Mouse (Mus musculus): ENCODE results near the gene Mgat4a.
A peak's percentile ranks its signal among the peaks of the same experiment; 100 is the strongest.

The Mgat4a gene

DNA sequence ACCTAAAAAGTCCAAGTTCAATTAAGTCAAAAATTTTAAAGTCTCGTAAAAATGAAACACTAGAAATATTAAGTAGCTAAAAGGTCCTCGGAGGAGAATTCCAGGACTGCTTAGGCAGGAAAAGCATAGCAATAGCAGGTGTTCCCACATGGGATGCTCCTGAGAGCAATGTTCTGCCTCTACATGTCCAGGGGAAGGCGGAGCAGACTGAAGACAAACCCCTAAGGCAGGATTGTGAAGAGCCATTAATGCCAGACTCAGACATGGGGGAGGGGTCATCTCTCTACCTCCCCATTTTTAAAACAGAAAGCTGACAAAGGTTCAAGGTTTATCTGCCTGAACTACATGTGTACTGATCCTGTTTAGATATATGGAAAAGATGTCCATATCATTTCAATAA, 45.7 kb downstream of the Mgat4a start:
- no peak for DNase-seq

DNA sequence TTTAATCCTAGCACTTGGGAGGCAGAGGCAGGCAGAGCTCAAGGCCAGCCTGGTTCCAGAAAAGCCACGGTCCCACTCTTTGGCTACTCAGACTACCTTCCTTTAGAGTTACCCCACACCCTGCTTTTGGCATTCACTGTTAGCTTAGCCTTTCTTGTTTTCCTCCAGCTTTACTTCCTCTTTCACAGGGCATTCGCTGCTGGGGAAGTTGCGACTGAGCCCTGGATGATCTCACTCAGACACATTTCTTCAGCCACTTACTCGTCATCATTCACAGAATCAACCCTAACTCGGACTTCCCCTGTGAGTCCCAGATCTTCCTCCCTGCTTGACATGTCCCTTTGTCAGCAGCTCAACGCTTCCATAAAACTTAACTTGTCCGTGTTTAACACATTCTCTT, 49.1 kb downstream of the Mgat4a start:
- no peak for DNase-seq

DNA sequence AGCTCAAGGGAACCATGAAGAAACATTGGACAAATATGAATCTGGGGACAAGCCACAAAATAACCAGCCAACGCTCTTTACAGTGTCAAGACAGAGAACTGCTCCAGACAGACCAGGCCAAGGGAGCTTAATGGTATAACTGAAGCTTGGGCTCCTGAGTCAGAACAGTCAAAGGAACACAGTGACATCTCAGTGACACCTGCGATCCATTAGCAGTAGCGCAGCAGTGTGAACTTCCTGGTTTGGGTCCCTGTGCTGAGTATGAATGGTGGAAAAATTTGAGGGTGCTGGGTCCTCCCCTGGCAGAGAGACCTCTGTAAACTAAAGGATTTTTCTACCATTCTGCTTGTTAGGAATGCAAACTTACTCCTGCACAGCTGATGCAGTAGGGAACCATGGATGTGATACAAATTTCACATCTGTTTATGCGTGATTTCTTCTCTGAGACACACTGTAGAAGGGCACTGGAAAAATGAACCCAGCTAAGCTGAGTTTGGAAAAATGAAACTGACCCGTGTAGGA, 50.1 kb downstream of the Mgat4a start:
- DNase-seq, result no peak

DNA sequence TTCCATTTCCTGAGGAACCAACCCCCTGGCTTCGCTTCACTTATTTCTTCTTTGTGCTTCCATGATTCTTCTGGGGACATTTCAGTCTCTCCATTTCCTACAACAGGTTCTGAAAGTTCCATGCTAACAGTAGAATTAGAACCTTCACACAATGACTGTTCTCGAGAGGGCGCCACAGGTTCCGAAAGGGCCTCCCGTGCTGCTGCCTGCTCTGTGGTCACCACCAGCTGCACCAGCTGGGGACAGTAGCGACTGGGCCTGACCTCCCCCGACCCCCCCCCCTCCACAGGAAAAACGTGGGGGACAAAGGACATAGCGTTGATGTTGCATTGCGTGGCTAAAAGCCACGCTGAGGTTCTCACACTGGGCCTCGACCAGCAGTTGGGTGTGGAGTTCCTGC, 52.3 kb downstream of the Mgat4a start:
- DNase-seq, result no peak

DNA sequence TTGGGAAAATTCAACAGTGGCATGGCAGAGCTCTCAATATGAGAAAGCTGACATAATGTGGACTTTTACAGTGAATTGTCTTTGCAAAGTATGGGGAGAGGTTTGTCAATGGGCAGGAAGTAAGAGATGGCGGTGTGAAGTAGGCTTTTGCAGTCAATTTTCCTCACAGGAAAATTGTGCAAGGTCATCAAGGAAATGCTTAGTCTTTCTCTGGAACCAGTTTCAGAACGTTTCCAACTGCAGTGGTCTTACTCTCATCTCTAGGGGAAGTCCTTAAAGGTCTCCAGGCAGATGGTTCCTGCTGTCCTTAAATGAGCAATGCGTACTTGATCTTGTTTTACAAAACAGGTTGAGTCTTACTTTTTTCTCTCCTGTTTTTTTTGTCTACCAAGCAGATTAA, 53.8 kb downstream of the Mgat4a start:
- DNase-seq, result no peak

DNA sequence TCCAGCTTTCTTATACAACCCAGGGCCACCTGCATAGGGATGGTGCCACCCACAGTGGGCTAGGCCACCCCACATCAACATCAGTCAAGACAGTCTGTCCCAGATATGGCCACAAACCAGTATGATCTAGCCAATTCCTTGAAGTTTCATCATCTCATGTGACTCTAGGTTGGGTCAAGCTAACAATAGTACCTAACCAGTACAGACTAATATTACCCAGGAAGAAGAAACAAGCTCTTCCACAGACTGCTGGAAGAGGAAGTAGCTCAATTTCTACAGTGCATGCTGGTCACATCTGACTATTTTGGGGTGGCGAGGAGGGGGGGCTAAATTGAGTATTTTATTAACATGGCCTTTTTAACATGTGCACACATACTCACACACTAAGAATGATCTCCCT, 54.4 kb downstream of the Mgat4a start:
- DNase-seq, result no peak

DNA sequence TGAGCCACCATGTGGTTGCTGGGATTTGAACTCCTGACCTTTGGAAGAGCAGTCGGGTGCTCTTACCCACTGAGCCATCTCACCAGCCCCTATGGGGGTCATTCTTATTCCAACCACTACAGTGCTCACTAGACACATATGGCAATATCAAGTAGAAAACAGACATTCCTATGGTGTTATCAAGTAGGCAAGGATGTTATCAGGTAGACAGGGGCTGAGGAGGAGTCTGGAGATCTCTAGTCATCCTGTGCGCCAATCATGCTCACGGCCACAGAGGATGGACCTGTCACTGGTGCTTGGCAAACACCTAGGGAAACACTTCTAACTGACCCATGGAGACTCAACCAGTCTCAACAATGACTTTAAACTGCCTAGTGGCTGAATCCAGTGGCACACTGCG, 56.2 kb downstream of the Mgat4a start:
- DNase-seq, result no peak

DNA sequence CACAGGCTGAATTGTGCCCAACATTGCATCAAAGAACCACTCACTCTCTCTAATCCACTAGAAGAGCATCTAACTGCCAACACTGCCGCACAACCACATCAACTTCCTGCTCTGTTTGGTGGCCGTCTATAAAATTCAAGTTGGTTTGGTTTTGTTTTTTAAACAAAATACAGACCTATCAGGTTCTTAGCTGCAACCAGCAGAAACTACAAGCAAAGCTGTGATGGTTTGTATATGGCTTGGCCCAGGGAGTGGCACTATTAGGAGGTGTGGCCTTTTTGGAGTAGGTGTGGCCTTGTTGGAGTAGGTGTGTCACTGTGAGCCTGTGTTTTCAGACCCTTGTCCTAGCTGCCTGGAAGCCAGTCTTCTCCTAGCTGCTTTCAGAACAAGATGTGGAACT, 59.5 kb downstream of the Mgat4a start:
- no peak for DNase-seq

DNA sequence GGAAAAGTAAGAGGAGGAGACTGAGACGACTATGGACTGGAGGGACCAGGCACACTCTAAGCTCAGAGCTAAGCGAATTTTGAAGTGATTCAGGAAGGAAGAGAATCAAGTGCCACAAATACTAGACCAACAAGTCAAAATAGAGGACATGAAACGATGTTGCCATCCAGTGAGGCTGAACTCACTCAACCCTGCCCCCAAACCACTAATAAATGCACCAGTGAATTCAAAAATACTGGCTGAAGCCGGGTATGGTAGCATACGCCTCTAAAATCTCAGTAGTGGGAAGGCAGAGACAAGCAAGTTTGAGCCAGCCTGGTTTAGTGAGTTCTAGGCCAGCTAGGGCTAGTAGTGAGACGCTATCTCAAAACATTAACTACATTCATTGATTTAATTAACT, 60.1 kb downstream of the Mgat4a start:
- no peak for DNase-seq

DNA sequence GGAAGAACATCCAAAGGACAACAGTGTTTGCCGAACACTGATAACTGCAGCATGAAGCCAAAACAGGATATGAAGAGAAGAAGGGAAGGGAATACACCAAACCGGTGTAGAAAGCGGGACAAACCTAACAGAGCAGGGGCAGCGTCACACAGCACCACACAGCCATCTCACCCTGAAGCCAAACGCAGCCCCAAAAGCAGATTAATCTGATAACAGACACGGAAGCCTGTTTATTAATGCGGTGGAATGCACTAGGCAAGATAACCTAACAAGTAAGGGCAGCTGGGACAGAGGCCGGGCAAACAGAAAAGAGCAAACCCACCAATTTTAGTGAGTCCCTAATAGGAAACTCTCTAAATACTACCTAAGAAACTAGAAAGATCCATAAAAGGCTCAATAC, 61.1 kb downstream of the Mgat4a start:
- DNase-seq, result no peak

DNA sequence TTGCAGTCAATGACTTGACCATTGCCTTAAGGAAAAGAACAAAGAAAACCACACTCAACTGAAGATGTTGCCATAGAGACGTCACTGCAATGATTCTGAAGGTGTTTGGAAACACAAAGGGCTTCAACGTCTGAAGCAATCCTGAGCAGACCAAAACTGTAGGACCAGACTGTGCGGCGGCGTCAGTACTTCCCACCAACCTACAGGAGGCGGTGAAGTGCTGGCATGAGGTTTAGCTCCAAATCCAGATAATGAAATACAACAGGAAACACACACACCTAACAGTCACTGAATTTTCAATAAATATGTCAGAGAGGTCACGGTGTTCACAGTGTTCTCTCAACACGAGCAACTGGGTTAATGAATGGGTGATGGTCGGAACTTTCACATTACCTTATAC, 61.7 kb downstream of the Mgat4a start:
- DNase-seq, result peak; percentile 15

DNA sequence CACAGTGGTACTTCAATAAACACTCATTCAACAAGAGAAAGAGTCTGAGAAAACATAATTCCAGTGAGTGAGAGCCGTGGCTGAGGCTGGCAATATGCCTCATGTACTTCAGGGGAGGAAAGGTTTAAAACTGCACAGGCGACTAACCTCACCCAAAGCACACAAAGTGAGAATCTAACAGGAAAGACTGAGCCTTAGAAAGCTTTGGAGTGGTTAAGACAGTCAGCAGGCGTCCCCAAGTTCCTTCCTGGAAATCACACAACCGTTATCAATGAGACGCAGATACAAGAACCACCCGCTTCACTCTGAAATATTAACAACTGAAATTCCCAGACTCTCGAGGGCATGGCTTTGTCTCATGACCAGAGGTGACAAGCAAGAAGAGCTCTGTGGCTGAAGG, 62.4 kb downstream of the Mgat4a start:
- no peak for DNase-seq

DNA sequence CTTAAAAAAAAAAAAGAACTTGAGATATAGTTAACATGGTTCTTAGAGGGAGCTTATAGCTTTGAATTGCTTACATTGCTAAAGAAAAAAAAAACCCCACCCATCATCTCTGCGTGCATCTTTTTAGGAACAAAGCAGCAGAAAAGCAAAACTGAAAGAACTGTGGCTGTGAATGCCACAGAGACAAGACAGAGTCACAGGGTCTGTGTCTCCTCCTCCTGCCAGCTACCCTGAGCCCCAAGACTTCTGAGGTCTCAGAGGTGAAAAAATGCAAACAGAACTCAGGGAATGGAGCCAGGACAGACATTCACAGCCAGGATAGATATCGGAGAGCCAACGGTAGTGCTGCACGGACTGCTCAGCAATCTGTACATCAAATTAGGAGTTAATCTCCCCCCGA, 62.9 kb downstream of the Mgat4a start:
- DNase-seq, result no peak

DNA sequence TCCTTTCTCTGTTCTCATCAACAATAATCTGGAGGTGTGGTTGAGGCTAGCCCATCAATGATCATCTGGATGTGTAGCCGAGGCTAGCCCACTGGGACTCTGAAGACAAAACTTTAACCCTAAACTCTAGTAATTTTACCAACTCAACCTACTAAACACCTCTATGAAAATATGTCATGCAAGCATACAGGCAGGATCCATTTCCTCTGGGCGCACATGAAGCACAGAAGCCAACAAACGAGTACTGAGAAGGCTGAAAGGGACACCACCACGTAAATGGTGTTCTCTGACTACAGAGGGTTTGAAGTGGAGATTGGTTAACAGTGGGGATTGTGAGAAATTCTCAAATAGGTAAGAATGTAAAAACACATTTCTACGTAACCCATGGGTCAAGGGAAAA, 63.6 kb downstream of the Mgat4a start:
- DNase-seq, result no peak

DNA sequence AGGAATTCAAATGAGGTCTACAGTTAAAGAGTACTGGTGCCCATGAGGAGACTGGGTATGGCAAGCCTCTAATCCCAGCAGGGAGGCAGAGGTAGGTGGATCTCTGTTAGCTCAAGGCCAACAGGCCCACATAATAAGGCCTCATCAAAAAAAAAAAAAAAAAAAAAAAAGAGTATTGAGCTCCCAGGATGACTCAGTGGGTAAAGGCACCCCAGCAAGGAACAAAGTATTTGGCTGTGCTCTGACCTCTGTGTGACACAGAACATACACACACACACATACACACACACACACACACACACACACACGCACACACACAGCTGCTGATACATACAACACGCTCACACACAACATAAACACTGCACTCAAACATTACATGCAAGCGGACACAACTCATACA, 65.5 kb downstream of the Mgat4a start:
- no peak for DNase-seq

DNA sequence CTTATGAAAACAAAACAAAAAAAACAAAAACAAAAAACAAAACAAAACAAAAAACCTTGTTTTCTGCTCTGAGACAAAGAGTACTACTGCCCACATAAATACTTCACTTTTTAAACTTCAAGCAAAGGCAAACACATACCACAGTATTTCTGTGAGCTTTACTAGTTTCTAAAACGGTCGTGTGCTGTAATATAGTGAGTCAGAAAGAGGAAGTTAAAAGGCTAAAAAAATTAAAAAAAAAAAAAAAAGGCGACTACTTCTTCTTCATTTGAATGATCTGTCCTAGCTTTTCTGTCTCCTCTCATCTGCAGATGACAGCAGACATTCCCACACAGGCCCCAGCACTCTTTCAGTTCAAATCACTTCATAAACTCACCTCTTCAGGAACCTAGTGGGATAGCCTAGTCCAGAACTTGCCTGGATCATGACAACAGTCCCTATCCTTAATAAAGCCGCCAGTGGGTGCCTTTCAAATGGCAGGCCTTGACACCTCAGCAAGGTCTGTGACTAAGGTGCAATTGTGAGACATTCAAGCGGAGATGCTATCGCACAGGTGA, 66.1 kb downstream of the Mgat4a start:
- DNase-seq, result no peak

DNA sequence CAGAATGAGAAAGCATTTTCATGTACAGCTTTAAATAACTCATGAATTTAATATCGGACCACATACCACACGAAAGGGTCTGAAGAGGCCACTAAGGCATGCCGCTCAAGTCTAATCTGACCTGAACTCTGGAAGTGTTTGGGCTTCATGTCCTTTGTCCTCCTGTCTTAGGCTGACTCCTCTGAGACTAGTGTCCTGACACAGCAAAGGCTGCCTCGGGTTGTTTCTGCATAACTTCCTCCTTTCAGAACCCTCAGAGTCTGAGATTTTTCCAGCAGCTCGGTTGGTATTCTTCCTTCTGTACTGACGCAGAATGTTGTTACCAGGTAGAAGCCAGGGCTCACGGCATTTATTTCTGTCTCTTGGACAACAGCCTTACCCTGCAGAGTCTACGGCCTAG, 66.8 kb downstream of the Mgat4a start:
- no peak for DNase-seq

DNA sequence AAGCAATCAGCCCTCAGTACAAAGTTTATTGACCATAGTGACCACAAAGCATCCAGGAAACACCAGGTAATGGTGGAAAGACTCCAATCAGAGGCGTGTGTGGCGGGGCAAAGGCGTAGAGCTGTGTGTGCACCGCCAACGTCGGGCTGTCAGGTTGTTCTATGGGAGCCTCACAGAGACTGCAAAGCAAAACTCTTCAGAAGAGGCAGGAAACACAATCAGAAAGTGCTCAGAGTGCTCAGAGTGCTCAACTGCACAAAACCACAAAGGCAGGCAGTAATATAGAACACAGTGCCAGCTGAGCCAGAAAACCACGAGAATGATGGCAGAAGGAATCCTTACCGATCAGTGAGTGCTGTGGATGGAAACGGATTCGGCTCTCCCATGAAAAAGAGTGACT, 67.6 kb downstream of the Mgat4a start:
- no peak for DNase-seq

DNA sequence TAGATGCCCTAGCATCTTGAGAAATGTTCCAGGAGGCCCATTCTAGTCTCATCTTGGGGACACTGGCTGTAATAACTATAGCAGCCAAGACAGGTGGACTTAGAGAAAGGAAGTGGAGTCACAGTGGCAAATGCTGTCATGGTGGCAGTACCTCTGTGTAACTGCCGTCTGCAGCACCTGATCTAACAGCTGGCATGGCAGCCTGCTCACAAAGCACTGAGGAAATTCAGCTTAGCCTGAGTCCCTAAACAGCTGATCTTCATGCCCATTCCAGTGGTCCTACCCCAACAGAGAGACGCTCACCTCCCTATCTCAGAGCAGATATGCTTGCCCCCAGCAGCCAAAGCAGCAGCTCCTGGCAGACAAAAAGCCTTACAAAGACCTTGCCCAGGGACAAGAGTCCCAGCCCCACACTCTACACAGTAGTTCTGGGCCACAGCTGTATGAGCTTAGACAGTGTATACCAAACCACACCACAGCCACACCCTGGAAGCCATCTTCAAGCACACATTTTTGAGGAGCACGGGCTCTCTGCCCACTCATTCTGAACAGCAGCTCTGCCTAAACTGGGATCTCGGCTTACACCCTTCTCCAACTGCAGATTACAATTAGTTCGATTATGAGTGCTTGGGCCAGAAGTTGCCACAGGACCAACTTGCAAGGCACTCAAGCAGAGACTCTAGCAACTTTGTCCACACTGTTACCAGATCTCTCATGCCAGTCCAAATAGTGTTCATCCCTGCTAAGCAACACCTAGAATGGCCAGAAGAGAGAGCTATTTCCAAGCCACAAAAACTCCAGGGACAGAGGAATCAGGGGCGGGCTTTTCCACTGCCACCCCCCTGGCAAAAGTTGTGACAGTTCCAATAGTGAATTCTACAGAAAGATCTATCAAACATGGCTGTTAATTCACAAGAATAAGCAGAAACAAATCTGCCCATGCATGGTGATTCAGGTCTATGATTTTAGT, 69.4 kb downstream of the Mgat4a start:
- no peak for DNase-seq

DNA sequence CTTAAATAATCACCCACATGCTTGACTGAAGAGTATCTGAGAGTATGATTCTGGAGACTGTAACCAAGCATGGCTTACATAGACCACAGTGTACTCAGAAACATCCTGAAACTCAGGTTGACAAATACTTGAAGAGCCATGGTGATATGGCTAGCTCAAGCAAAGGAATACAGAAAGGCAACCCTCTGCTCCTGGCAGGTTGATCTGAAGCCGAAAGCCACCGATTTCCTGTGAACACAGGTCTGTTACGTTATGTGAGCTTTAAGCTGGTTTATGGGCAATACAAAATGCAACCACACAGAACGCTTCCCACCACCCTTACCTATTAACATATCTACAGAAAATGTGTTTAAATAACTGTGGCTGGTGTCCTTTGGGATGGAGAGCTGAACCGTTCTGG, 71.8 kb downstream of the Mgat4a start:
- no peak for DNase-seq

DNA sequence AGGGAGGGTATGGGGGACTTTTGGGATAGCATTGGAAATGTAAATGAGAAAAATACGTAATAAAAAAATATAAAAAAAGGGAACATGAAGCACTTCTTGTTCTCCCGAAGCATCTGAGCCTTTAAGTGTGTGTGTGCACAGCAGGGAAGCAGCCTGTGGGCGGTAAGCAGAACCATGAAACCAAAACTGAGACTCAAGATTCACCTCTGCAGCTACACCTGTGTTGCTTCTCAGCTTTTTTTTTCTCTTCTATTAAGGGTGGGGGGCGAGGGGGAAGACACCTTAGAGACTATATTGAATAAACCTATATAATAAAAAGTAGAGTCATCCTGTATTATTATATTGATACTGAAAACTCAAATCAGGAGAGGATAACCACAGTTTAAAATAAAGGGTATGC, 73.0 kb downstream of the Mgat4a start:
- no peak for DNase-seq

DNA sequence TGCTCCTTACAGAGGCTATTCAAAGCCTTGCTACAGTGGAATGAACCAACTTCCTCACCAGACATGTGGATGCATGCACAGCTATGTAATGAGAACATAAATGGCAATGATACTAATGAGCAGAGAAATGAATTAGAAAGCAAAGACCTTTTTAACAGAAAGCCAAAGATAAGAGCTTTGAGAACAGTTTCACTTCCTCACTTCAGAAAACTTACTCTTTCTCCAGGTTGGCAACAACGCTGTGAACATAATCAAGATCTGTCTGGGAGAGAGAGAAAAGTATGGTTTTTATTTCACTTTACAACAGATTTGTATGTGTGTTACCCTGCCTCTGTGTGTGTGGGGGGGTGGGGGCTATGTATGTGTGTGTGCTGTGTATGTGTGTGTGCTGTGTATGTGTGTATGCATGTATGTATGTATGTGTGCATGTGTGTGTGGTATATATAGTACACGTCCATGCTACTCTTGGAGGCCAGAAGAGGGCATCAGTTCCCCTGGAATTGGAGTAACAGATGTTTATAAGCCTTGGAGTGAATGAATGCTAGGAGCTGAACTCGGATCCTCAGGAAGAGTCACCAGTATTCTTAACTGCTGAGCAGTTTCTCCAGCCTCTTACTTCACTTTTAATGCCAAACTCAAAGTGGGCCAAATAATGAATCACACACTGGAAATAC, 74.4 kb downstream of the Mgat4a start:
- DNase-seq, result no peak

DNA sequence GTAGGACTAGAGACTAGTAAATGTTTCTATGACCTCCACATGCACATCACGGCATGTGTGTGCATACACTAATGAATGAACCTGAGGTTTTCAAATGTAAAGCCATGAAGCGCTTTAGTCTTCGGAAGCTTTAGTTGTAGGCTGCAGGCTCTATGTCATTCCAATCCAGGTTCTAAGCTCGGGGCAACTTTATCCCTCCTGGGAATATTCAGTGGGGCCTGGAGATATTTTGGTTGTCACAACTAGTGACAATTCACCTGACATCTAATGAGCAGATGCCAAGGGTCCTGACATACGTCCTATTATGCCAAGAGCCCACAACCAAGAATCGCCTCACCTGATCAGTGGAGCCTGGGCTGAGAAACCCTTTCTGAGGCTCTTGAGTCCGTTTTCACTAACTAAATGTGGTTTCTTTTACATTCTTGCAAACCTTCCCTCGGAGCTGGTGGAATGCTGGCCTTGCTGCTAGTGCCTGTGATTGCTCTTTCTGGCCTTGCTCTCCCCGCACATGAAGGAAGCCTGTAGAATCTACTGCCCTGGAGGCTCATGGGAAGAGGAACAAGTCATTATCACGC, 75.9 kb downstream of the Mgat4a start:
- DNase-seq, result no peak

DNA sequence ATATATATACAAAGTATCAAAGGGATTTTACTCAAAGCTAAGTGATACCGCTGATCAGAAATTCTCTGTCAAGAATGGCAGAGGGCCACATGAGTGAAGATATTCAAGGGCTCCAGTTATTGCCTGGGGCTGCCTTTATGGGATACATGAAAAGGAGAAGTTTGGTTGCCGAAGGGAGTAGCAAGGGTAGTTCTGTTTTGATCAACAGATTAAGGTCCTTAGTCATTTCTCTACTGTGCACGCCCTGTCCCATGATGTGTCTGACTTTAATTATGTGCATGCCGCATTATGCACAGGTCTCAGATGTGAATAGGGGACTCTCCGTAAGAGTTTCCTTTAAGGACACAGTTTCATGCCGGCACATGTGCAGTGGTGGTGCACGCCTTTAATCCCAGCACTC, 83.3 kb downstream of the Mgat4a start:
- DNase-seq, result no peak

Data from embryo, embryonic 11 days (tissue).